Mouse (Mus musculus) limb, embryonic 12.5 days (tissue): ENCODE results near the gene Fam45a. TPM values are rescaled to one million over a fixed set of nuclear protein-coding genes. Genes with fewer than 3 reads are reported as not detected.

Experiments
- ATAC-seq: fragments of 200-750 bp; cut with Nextera tagmentation; 2 replicates; pipeline ENCODE4 v1.8.0; 2017; ENCODE audit warnings: low read depth, moderate TSS enrichment; ENCODE audit not compliant: insufficient number of reproducible peaks, insufficient read depth, low FRiP score, low TSS enrichment
- H3K27ac ChIP-seq: fragments of 300-500 bp; sonication (generic); 2 replicates; pipeline ENCODE4 v1.5.1; 2016; ENCODE audit warnings: mild to moderate bottlenecking, moderate library complexity
- H3K27me3 ChIP-seq: fragments of 300-500 bp; sonication (generic); 2 replicates; pipeline ENCODE4 v1.6.1; 2016; ENCODE audit warnings: mild to moderate bottlenecking, moderate library complexity
- H3K36me3 ChIP-seq: fragments of 300-500 bp; sonication (generic); 2 replicates; pipeline ENCODE4 v1.6.1; 2016; ENCODE audit warnings: mild to moderate bottlenecking, moderate library complexity
- H3K4me1 ChIP-seq: fragments of 300-500 bp; sonication (generic); replicated peaks from 2 replicates; pipeline ENCODE4 v1.6.1; 2016
- H3K4me2 ChIP-seq: fragments of 300-500 bp; sonication (generic); 2 replicates; pipeline ENCODE4 v1.6.1; 2016; ENCODE audit warnings: mild to moderate bottlenecking, moderate library complexity
- H3K4me3 ChIP-seq: fragments of 300-500 bp; sonication (generic); replicated peaks from 2 replicates; pipeline ENCODE4 v1.5.1; 2016; ENCODE audit warnings: mild to moderate bottlenecking
- H3K9ac ChIP-seq: fragments of 300-500 bp; sonication (generic); replicated peaks from 2 replicates; pipeline ENCODE4 v1.6.1; 2016; ENCODE audit warnings: mild to moderate bottlenecking, moderate library complexity
- H3K9me3 ChIP-seq: fragments of 300-500 bp; sonication (generic); 2 replicates; pipeline ENCODE4 v1.6.1; 2016; ENCODE audit warnings: mild to moderate bottlenecking, moderate library complexity
- WGBS: fragments of 180-500 bp; shearing (Covaris S2); methylation state at CpG from one replicate; pipeline ENCODE4 v1.1.7; 2016; 5-methylcytosine and 5-hydroxymethylcytosine counted together
- polyA plus RNA-seq: library from polyadenylated mRNA; unstranded; fragments of >200 nt; fragmentation: Nextera tagmentation; extraction: Ambion mirVana; gene quantifications from 2 replicates; pipeline ENCODE4 v1.2.1, GENCODE M21; 2016

Gene Fam45a
- polyA plus RNA-seq, 1 experiment from 2014 or later = 31.4 TPM

GRCm38 (mm10) chr19:60793170-60793707, 18.1 kb upstream of the Fam45a start:
- H3K9me3 ChIP-seq = no peaks in the 10 kb centered on the region
- peaks cover 6% of the 10 kb centered on the region for H3K4me1 ChIP-seq
- H3K36me3 ChIP-seq = no peaks in the 10 kb centered on the region
- 87% methylated on average over 2 of the region's 2 CpGs for WGBS
- H3K9ac ChIP-seq = no peak overlapping the region
- H3K27ac ChIP-seq = no peak overlapping the region
- H3K4me2 ChIP-seq = no peak overlapping the region
- ATAC-seq = no peak
- H3K27me3 ChIP-seq = 0 out of 2 replicates have a peak, but pooled peaks cover 2% of the 10 kb centered on the region
- H3K4me3 ChIP-seq = no peak overlapping the region

GRCm38 (mm10) chr19:60795244-60795643, 16.1 kb upstream of the Fam45a start:
- H3K4me2 ChIP-seq = no peak overlapping the region
- no peak overlapping the region for H3K9ac ChIP-seq
- no peaks in the 10 kb centered on the region for H3K9me3 ChIP-seq
- H3K4me3 ChIP-seq = no peak overlapping the region
- no peaks in the 10 kb centered on the region for H3K4me1 ChIP-seq
- WGBS = 81% methylated on average over 2 of the region's 2 CpGs
- no peak overlapping the region for H3K27ac ChIP-seq
- no peaks in the 10 kb centered on the region for H3K36me3 ChIP-seq
- ATAC-seq = no peak
- 0 out of 2 replicates have a peak, but pooled peaks cover 2% of the 10 kb centered on the region for H3K27me3 ChIP-seq

- Histone ChIP-seq H3K4me2 (no peak overlapping the region), H3K4me3 (no peak overlapping the region), H3K27me3 (0 out of 2 replicates have a peak, but pooled peaks cover 2% of the 10 kb centered on the region), H3K9me3 (no peaks in the 10 kb centered on the region), H3K36me3 (no peaks in the 10 kb centered on the region), H3K4me1 (no peaks in the 10 kb centered on the region), H3K9ac (no peak overlapping the region), H3K27ac (no peak overlapping the region)
- 86% methylated on average over 2 of the region's 2 CpGs for WGBS
- no peak for ATAC-seq
These were observed 14.0 kb upstream of the Fam45a start for GRCm38 (mm10) chr19:60797415-60797814.

- Histone ChIP-seq H3K9ac (no peak overlapping the region), H3K4me1 (no peaks in the 10 kb centered on the region), H3K27ac (no peak overlapping the region), H3K9me3 (no peaks in the 10 kb centered on the region), H3K27me3 (0 out of 2 replicates have a peak, but pooled peaks cover 2% of the 10 kb centered on the region), H3K4me2 (no peak overlapping the region), H3K4me3 (no peak overlapping the region), H3K36me3 (no peaks in the 10 kb centered on the region)
- 75% methylated on average over 7 of the region's 7 CpGs for WGBS
- ATAC-seq = no peak
These were observed 11.4 kb upstream of the Fam45a start for GRCm38 (mm10) chr19:60799867-60800569.

GRCm38 (mm10) chr19:60804903-60805302, 6.5 kb upstream of the Fam45a start:
- Histone ChIP-seq H3K36me3 (no peaks in the 10 kb centered on the region), H3K27me3 (no peaks in the 10 kb centered on the region), H3K4me1 (no peaks in the 10 kb centered on the region), H3K9me3 (no peaks in the 10 kb centered on the region), H3K9ac (no peak overlapping the region), H3K4me3 (no peak overlapping the region), H3K4me2 (no peak overlapping the region), H3K27ac (no peak overlapping the region)
- WGBS = 70% methylated on average over 2 of the region's 2 CpGs
- no peak for ATAC-seq

GRCm38 (mm10) chr19:60809927-60810326, 1.5 kb upstream of the Fam45a start:
- Histone ChIP-seq H3K27me3 (no peaks in the 10 kb centered on the region), H3K4me1 (peaks cover 9% of the 10 kb centered on the region; the same call in 1 of the 2 replicates), H3K27ac (no peak overlapping the region), H3K9ac (no peak overlapping the region), H3K4me3 (no peak overlapping the region), H3K9me3 (no peaks in the 10 kb centered on the region), H3K4me2 (no peak overlapping the region), H3K36me3 (peaks cover 4% of the 10 kb centered on the region; the same call in 1 of the 2 replicates)
- 85% methylated on average over 2 of the region's 2 CpGs for WGBS
- no peak for ATAC-seq

GRCm38 (mm10) chr19:60812036-60812389, 628 bp downstream of the Fam45a start:
- Histone ChIP-seq H3K27ac (no peak overlapping the region), H3K4me2 (peak overlapping the region; percentile 66), H3K36me3 (peaks cover 23% of the 10 kb centered on the region; the same call in 1 of the 2 replicates), H3K4me3 (peak overlapping the region; percentile 73), H3K9ac (peak overlapping the region; percentile 82), H3K9me3 (no peaks in the 10 kb centered on the region), H3K4me1 (peaks cover 9% of the 10 kb centered on the region; the same call in 1 of the 2 replicates), H3K27me3 (no peaks in the 10 kb centered on the region)
- no peak for ATAC-seq
- WGBS = 27% methylated on average over 10 of the region's 10 CpGs

- no peaks in the 10 kb centered on the region for H3K27me3 ChIP-seq
- peaks cover 9% of the 10 kb centered on the region; the same call in 1 of the 2 replicates for H3K4me1 ChIP-seq
- H3K36me3 ChIP-seq = peaks cover 28% of the 10 kb centered on the region; the same call in 1 of the 2 replicates
- ATAC-seq = no peak
- H3K4me3 ChIP-seq = no peak overlapping the region
- no peaks in the 10 kb centered on the region for H3K9me3 ChIP-seq
- H3K4me2 ChIP-seq = no peak overlapping the region
- no peak overlapping the region for H3K27ac ChIP-seq
- H3K9ac ChIP-seq = no peak overlapping the region
- WGBS = 96% methylated on average over 6 of the region's 6 CpGs
These were observed 1.7 kb downstream of the Fam45a start for GRCm38 (mm10) chr19:60813133-60813532.

- 94% methylated on average over 6 of the region's 6 CpGs for WGBS
- Histone ChIP-seq H3K27ac (no peak overlapping the region), H3K4me3 (no peak overlapping the region), H3K27me3 (no peaks in the 10 kb centered on the region), H3K4me1 (no peaks in the 10 kb centered on the region), H3K36me3 (peaks cover 79% of the 10 kb centered on the region), H3K9ac (no peak overlapping the region), H3K4me2 (no peak overlapping the region), H3K9me3 (no peaks in the 10 kb centered on the region)
- no peak for ATAC-seq
These were observed 7.3 kb downstream of the Fam45a start for GRCm38 (mm10) chr19:60818677-60819076.

GRCm38 (mm10) chr19:60837747-60838146, 26.4 kb downstream of the Fam45a start:
- 80% methylated on average over 1 of the region's 1 CpGs for WGBS
- Histone ChIP-seq H3K4me2 (no peak overlapping the region), H3K9me3 (no peaks in the 10 kb centered on the region), H3K36me3 (peaks cover 87% of the 10 kb centered on the region), H3K9ac (no peak overlapping the region), H3K4me3 (no peak overlapping the region), H3K27me3 (no peaks in the 10 kb centered on the region), H3K27ac (no peak overlapping the region), H3K4me1 (no peaks in the 10 kb centered on the region)
- ATAC-seq = no peak

GRCm38 (mm10) chr19:60843324-60843723, 31.9 kb downstream of the Fam45a start:
- H3K4me1 ChIP-seq = no peaks in the 10 kb centered on the region
- H3K4me3 ChIP-seq = no peak overlapping the region
- H3K9ac ChIP-seq = no peak overlapping the region
- H3K9me3 ChIP-seq = no peaks in the 10 kb centered on the region
- no peaks in the 10 kb centered on the region for H3K27me3 ChIP-seq
- ATAC-seq = no peak
- peaks cover 53% of the 10 kb centered on the region for H3K36me3 ChIP-seq
- H3K4me2 ChIP-seq = no peak overlapping the region
- H3K27ac ChIP-seq = no peak overlapping the region

GRCm38 (mm10) chr19:60845731-60846130, 34.3 kb downstream of the Fam45a start:
- no peak overlapping the region for H3K9ac ChIP-seq
- no peak overlapping the region for H3K4me3 ChIP-seq
- ATAC-seq = no peak
- no peak overlapping the region for H3K4me2 ChIP-seq
- no peaks in the 10 kb centered on the region for H3K9me3 ChIP-seq
- no peaks in the 10 kb centered on the region for H3K27me3 ChIP-seq
- no peaks in the 10 kb centered on the region for H3K4me1 ChIP-seq
- H3K36me3 ChIP-seq = peaks cover 41% of the 10 kb centered on the region
- no peak overlapping the region for H3K27ac ChIP-seq
